Mouse (Mus musculus): ENCODE results near the gene Hpd.

The Hpd gene

DNA sequence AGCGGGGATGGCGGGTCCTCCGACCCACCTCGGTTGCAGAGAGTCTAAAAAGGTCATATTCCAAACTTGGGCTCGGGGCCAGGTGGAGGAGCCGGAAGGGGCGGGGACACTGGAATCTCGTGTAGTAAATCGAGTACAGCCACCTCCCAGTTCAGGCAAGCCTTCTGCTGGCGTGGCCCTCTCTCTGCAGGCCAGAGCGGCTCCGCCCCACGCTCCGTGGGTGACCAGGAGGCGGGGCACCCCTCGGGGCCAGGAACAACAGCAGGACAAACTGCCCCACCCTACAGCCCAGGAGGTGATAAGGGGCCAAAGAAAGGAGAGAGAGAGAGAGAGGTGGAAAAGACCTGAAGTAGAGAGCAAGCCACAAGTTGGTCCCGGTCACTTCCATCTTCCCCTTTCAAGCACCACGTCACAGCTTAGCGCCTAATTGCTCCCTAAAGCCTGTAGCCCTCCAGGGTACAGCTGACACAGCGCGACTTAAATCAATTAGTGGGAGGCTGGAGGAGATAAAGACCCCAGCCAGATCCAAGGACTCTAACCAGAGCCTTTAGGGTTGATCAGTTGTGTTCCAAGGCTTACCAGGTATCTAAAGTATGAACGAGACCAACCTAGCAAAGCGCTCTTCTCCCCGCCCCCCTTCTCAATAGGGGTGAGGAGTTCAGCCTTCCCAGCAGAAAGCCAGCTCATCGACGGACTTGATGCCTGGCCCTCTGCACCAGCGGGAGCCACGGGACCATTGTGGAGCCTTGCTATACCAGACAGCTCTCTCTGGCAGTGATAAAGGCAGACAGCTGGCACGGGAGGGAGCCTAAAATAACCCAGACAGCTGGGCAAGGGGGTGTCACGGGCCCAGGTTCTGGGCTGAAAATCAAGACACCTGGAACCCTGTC, 46.8 kb downstream of the Hpd start:
- no peak for DNase-seq (ENCODE audit: low read depth, low spot score)

- no peak for DNase-seq (ENCODE audit: low read depth, low spot score)
These were observed 47.6 kb downstream of the Hpd start for GRCm38 (mm10) chr5:123134875-123135382.

DNA sequence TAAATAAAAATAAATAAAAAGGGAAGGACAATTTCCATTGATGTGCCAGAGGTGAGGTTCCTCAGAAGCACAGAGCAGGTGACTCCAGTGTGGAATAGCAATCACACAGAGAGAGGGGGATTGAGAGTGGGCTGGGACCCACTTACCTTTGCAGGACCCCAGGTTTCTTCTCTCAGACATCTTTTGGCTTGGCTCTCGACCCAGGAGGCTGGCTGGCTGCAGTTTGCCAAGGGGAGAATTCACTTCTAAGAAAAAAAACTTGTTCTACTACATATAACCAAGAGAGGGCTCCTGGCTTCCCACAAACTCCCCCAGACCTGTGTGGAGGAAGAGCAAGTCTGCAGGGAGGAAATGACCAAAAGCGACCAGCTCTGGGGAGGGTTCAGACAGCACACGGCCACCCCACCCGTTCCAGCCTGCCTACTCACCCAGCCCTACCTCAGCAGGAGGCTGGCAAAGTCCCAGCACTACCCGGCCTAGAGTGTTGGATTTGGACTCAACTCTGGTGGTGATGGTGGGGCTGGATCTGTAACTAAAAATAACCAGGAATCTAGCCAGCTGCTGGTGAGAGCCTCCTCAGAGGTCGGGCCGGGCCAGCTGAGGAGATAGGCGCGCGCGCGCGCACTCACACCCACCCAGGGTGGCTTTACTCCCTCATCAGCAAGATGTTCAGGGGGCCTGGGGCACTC, 48.2 kb downstream of the Hpd start:
- no peak for DNase-seq (ENCODE audit: low read depth, low spot score)

- peak; percentile 71 for DNase-seq (ENCODE audit: low read depth, low spot score)
These were observed 48.8 kb downstream of the Hpd start for GRCm38 (mm10) chr5:123133784-123134143.

DNA sequence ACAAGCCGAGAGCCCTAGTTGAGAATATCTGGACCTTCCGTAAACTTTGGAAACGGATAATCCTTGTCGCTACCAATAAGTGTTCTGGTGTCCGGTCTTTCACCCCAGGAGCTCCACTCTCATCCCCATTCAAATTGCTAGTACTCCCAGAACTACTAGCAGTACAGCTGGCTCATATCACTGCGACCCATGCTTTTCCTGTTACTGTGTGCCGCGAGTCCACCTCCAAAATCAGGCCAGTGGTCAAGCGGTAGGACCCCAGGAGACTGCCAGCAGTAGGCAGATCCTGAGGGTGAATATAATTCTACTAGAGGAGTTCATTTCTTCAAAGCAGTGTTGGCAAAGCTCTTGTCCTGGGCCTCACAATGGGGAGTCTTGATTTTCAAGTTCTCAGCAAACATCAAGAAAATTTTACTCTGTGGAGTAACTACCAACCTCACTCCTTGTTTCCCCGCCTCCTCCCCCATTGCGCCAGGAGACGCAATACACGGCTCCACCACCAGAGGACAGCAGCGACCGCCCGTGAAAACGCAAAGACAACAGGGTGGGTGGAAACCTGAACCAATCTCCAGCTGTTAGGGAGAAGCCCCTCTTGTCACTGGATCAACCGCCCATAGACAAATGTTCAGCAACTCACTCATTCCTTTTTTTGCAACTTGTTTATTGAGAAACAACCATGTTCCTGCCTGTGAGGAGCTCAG, 49.3 kb downstream of the Hpd start:
- peak; percentile 94 for DNase-seq (ENCODE audit: low read depth, low spot score)

- DNase-seq (ENCODE audit: low read depth, low spot score), result peak; percentile 95
These were observed 50.0 kb downstream of the Hpd start, which contains the start of gene Rhof for GRCm38 (mm10) chr5:123132308-123133071. Rhof (minus strand) TSS chr5:123132692.

GRCm38 (mm10) chr5:123130814-123131148, 51.7 kb downstream of the Hpd start:
- peak; percentile 62 for DNase-seq (ENCODE audit: low read depth, low spot score)

DNA sequence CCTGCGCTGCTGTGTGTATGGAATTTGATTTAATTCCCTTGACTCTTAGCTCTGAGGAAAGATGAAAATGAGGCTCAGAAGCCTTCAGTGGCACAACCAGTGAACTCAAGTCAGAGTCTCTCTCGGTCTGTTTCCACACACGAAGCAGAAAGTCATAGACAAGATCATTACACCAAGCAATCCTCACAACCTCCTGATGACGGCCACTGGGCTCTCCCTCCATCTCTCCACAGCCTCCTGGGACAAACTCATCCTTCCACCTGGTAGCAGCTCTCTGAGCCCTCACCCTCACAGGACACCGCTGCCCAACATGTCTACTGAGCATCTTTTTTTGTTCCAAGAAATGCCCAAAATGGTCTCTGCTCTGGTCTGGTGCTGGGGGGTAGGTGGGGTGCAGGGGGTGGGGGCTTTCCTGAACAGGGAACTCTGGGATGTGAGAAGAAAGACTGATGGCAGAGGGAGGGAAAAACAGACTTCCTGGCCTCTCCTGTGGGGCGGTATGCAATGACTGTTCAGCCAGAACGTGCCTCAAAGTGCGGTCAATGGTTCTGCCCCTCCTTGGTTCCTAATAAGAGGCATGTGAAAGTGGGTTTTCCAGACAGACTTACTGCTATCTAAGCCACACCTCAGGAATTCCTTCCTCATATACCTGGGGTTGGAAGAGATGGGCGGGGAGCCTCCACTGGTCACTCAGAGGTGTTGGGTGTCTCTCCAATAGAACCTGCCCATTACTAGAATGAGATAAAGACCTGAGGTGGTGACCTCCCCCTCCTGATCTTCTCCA, 52.3 kb downstream of the Hpd start:
- DNase-seq (ENCODE audit: low read depth, low spot score), result no peak

DNA sequence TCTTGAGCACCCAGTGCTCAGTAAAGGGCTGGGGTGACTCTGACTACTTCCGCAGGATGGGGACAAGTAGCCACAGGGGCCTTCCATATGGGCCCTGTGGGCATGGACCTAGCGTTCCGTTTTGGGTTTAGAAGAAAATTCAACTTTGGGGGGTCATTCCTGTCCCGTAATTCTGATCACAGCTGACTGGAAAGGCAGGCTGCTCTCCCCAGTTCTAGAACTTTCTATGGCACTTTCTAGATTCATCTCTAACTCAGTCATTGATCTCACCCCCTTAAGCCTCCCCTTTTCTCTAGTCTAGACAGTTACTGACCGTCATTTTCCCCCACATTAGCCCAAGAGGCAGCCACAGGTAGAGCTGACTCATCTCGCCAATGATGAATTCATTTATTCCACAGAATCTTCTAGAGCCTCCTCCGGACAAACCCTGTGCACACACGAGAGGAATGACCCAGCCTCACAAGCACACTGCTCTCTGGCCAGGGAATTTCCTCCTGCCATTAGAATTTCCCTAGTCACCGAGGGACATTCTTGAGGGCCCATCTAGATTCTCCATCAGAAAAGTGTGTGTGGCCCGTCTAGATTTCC, 53.3 kb downstream of the Hpd start:
- DNase-seq (ENCODE audit: low read depth, low spot score), result no peak

GRCm38 (mm10) chr5:123128426-123129169, 53.9 kb downstream of the Hpd start:
- DNase-seq (ENCODE audit: low read depth, low spot score), result peak; percentile 94

DNA sequence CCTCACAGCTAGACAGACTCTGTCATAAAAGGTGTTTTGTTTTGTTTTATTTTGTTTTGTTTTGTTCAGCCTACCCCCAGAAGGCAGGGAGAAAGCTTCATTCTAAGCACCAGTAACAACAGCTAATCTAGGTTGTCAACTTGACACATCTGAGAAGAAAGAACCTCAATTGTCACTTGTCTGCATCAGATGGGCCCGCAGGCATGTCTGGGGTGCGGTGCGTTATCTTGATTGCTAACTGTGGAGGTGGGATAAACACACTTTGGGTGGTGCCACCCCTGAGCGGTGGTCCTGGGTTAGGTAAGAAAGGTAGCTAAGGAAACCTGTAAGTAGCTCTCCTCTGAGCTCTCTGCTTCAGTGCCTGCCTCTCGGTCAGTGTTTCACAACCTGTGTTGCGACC, 55.5 kb downstream of the Hpd start:
- DNase-seq (ENCODE audit: low read depth, low spot score), result peak; percentile 43

- peak; percentile 83 for DNase-seq (ENCODE audit: low read depth, low spot score)
These were observed 56.7 kb downstream of the Hpd start for GRCm38 (mm10) chr5:123125638-123126406.

- no peak for DNase-seq (ENCODE audit: low read depth, low spot score)
These were observed 57.4 kb downstream of the Hpd start for GRCm38 (mm10) chr5:123125105-123125504.

DNA sequence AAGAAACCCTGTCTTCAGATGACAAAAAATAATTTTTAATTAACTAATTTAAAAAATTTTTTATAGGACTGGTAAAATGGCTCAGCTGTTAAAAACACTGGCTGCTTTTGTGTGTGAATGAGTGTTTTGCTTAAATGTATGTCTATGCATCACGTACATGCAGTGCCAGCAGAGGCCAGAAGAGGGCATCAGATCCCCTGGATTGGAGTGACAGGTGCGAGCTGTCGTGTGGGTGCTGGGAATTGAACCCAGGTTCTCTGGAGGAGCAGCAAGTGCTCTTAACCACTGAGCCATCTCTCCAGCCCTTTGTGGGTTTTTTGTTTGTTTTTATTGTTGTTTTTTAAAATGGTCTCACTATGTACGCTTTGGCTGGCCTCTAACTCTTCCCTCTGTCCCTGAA, 60.3 kb downstream of the Hpd start:
- DNase-seq (ENCODE audit: low read depth, low spot score), result peak; percentile 74
